Mouse (Mus musculus) heart, embryonic 11.5 days (tissue): ENCODE data around the gene Aptx. TPM values are rescaled to one million over a fixed set of nuclear protein-coding genes. Genes with fewer than 3 reads are reported as not detected.

Experiments used
- ATAC-seq: fragments of 200-750 bp; cut with Nextera tagmentation; replicated peaks from 2 replicates; pipeline ENCODE4 v1.8.0; 2017; ENCODE audit warnings: moderate library complexity; ENCODE audit not compliant: insufficient number of reproducible peaks, low FRiP score, low TSS enrichment
- H3K27ac ChIP-seq: fragments of 300-500 bp; sonication (generic); 2 replicates; pipeline ENCODE4 v1.5.1; 2014; ENCODE audit warnings: mild to moderate bottlenecking, low read depth, low read length
- H3K27me3 ChIP-seq: fragments of 300-500 bp; sonication (generic); 2 replicates; pipeline ENCODE4 v1.6.1; 2014; ENCODE audit warnings: mild to moderate bottlenecking, low read length, mixed read lengths; ENCODE audit not compliant: control insufficient read depth, insufficient read depth
- H3K36me3 ChIP-seq: fragments of 300-500 bp; sonication (generic); 2 replicates; pipeline ENCODE4 v1.6.1; 2014; ENCODE audit warnings: mild to moderate bottlenecking, low read length, moderate library complexity, mixed read lengths; ENCODE audit not compliant: control insufficient read depth, insufficient read depth
- H3K4me1 ChIP-seq: fragments of 300-500 bp; sonication (generic); 2 replicates; pipeline ENCODE4 v1.6.1; 2014; ENCODE audit warnings: low read length; ENCODE audit not compliant: control insufficient read depth, insufficient read depth
- H3K4me2 ChIP-seq: fragments of 300-500 bp; sonication (generic); 2 replicates; pipeline ENCODE4 v1.6.1; 2014; ENCODE audit warnings: mild to moderate bottlenecking, moderate library complexity
- H3K4me3 ChIP-seq: fragments of 300-500 bp; sonication (generic); 2 replicates; pipeline ENCODE4 v1.5.1; 2014; ENCODE audit warnings: low read depth, low read length
- H3K9ac ChIP-seq: fragments of 300-500 bp; sonication (generic); 2 replicates; pipeline ENCODE4 v1.6.1; 2014; ENCODE audit warnings: mild to moderate bottlenecking, low read depth, low read length, moderate library complexity
- H3K9me3 ChIP-seq: fragments of 300-500 bp; sonication (generic); replicated peaks from 2 replicates; pipeline ENCODE4 v1.6.1; 2016; ENCODE audit warnings: low read length; ENCODE audit not compliant: control insufficient read depth
- WGBS: fragments of 180-500 bp; shearing (Covaris S2); extraction: QIAGEN DNeasy Blood & Tissue Kit; methylation state at CpG from one replicate; pipeline ENCODE4 v1.1.7; 2014; ENCODE audit not compliant: insufficient replicate concordance; 5-methylcytosine and 5-hydroxymethylcytosine counted together
- polyA plus RNA-seq: library from polyadenylated mRNA; unstranded; fragments of >200 nt; fragmentation: Nextera tagmentation; extraction: Ambion mirVana; gene quantifications from 2 replicates; pipeline ENCODE4 v1.2.1, GENCODE M21; 2014

The Aptx gene
- polyA plus RNA-seq, 1 experiment from 2014 or later = 28.0 TPM

DNA sequence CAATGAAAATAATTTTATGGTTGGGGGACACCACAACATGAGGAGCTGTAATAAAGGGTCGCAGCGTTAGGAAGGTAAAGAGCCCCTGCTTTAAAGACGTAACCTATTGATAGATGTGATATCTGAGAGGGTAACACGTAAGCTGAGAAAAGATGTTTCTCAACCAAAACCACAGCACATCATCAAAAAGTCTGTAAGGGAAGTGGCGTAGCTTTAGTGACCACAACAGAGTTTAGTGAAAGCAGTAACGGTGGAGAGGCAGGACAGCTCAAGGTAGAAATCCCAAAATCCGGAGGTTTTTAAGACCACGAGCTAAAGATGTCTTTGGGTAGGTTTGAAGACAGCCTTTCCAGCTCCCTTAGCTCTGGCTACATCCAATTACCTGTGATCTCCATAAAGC lies 17.9 kb upstream of the Aptx start:
- H3K4me3 ChIP-seq = no peak overlapping the region
- peaks cover 6% of the 10 kb centered on the region for H3K36me3 ChIP-seq
- H3K27me3 ChIP-seq = no peaks in the 10 kb centered on the region
- peaks cover 15% of the 10 kb centered on the region for H3K4me1 ChIP-seq
- H3K9ac ChIP-seq = no peak overlapping the region
- H3K4me2 ChIP-seq = no peak overlapping the region; the same call in 1 of the 2 replicates
- ATAC-seq = no peak
- no peak overlapping the region for H3K27ac ChIP-seq
- 92% methylated on average over 8 of the region's 8 CpGs for WGBS
- no peaks in the 10 kb centered on the region for H3K9me3 ChIP-seq

DNA sequence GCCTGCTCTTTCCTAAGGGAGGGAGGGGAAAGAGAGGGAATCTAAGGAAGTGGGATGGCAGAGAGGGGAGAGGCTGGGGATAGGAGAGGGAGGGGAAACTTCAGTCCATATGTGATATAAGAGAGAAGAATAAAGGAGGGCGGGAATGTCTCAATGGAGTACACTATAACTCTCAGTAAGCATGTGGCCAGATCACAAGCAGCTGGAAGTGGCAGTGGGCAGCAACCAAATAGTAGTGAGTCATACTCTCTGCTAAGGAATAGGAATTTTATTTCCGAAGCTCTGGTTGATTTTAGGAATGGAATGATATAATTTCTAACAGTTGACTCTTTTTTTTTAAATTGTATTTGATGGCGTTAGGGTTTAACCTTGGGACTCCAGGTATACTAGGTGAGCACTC lies 14.1 kb upstream of the Aptx start:
- H3K9ac ChIP-seq = no peak overlapping the region
- no peaks in the 10 kb centered on the region for H3K36me3 ChIP-seq
- H3K9me3 ChIP-seq = no peaks in the 10 kb centered on the region
- H3K4me3 ChIP-seq = no peak overlapping the region
- 76% methylated on average over 3 of the region's 3 CpGs for WGBS
- H3K27me3 ChIP-seq = no peaks in the 10 kb centered on the region
- H3K4me1 ChIP-seq = peaks cover 4% of the 10 kb centered on the region
- no peak overlapping the region for H3K27ac ChIP-seq
- H3K4me2 ChIP-seq = no peak overlapping the region
- no peak for ATAC-seq

DNA sequence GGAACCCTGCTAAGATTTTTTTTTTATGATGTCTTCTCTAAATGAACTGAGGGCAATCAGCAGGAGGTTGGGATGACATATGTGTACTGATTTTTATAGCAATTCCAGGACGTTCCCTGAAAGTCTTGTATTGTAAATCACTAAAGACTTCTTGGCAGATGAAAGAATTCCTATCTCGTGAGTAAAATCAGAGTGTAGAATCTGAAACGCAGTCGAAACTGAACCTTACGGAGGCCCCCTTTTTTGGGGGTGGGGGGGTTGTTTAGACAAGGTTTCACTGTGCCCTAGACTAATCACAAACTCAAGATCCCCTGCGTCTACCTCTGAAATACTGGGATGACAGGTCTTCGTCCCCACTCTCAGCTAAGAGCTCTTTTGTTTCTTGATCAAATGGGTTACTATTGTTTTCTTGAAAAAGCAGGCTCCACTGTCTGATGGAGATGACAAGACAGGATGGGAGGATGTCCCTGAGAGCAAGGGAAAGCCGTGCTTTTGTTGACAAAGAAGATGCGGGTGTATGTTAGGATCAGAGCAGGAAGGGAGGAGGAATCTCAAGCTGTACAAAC lies 799 bp upstream of the Aptx start:
- Histone ChIP-seq H3K4me1 (peaks cover 12% of the 10 kb centered on the region), H3K9me3 (no peaks in the 10 kb centered on the region), H3K36me3 (no peaks in the 10 kb centered on the region), H3K4me2 (peak overlapping the region; percentile 63), H3K4me3 (peak overlapping the region; percentile 57), H3K27me3 (no peaks in the 10 kb centered on the region), H3K27ac (peak overlapping the region; percentile 90; the same call in 1 of the 2 replicates), H3K9ac (peak overlapping the region; percentile 68)
- 41% methylated on average over 9 of the region's 9 CpGs for WGBS
- ATAC-seq = no peak

GRCm38 (mm10) chr4:40701796-40702195 lies 1.2 kb downstream of the Aptx start:
- Histone ChIP-seq H3K4me3 (peak overlapping the region; percentile 57; the same call in 1 of the 2 replicates), H3K27ac (no peak overlapping the region), H3K9ac (no peak overlapping the region), H3K36me3 (no peaks in the 10 kb centered on the region), H3K4me1 (peaks cover 12% of the 10 kb centered on the region), H3K9me3 (no peaks in the 10 kb centered on the region), H3K27me3 (no peaks in the 10 kb centered on the region), H3K4me2 (peak overlapping the region; percentile 63)
- ATAC-seq = no peak
- WGBS = 82% methylated on average over 3 of the region's 3 CpGs

GRCm38 (mm10) chr4:40700216-40700615 lies 2.8 kb downstream of the Aptx start:
- Histone ChIP-seq H3K9ac (no peak overlapping the region), H3K27me3 (no peaks in the 10 kb centered on the region), H3K36me3 (no peaks in the 10 kb centered on the region), H3K9me3 (no peaks in the 10 kb centered on the region), H3K4me2 (no peak overlapping the region), H3K4me3 (no peak overlapping the region), H3K4me1 (peaks cover 12% of the 10 kb centered on the region), H3K27ac (no peak overlapping the region)
- ATAC-seq = no peak
- WGBS = 75% methylated on average over 8 of the region's 8 CpGs

DNA sequence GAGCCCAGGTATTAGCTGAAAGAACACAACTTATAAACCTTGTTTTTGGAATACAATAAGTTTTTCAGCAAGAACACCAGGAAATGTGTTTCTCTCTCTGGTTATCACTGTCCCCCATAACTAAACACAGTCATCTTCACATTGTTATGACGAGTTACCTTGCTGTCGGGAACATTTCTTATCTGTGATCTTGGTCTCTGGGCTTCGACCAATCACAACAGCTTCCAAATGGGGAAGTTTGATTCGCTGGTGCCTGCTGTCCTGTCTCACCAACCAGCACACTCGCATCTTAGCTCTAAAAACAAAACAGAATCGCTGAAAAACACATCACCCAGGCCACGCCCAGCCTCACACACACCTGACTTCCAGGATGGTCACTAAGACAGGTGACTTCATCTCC lies 5.9 kb downstream of the Aptx start:
- Histone ChIP-seq H3K4me3 (no peak overlapping the region), H3K9me3 (no peaks in the 10 kb centered on the region), H3K36me3 (peaks cover 4% of the 10 kb centered on the region; the same call in 1 of the 2 replicates), H3K4me1 (peaks cover 3% of the 10 kb centered on the region; the same call in 1 of the 2 replicates), H3K27ac (no peak overlapping the region), H3K27me3 (no peaks in the 10 kb centered on the region), H3K9ac (no peak overlapping the region), H3K4me2 (no peak overlapping the region)
- ATAC-seq = no peak
- WGBS = 74% methylated on average over 7 of the region's 7 CpGs

GRCm38 (mm10) chr4:40691100-40691499 lies 11.9 kb downstream of the Aptx start:
- WGBS = 84% methylated on average over 11 of the region's 11 CpGs
- Histone ChIP-seq H3K4me2 (no peak overlapping the region), H3K4me1 (no peaks in the 10 kb centered on the region), H3K4me3 (no peak overlapping the region), H3K36me3 (peaks cover 15% of the 10 kb centered on the region), H3K27me3 (no peaks in the 10 kb centered on the region), H3K27ac (no peak overlapping the region), H3K9ac (no peak overlapping the region), H3K9me3 (no peaks in the 10 kb centered on the region)
- no peak for ATAC-seq

GRCm38 (mm10) chr4:40683306-40683705 lies 19.7 kb downstream of the Aptx start:
- Histone ChIP-seq H3K4me3 (no peak overlapping the region), H3K9ac (no peak overlapping the region), H3K36me3 (peaks cover 8% of the 10 kb centered on the region), H3K27me3 (no peaks in the 10 kb centered on the region), H3K4me1 (no peaks in the 10 kb centered on the region), H3K4me2 (no peak overlapping the region), H3K9me3 (no peaks in the 10 kb centered on the region), H3K27ac (no peak overlapping the region)
- ATAC-seq = no peak
- WGBS = 84% methylated on average over 2 of the region's 2 CpGs

- H3K4me3 ChIP-seq = no peak overlapping the region
- WGBS = 84% methylated on average over 5 of the region's 5 CpGs
- no peaks in the 10 kb centered on the region for H3K27me3 ChIP-seq
- H3K36me3 ChIP-seq = peaks cover 8% of the 10 kb centered on the region
- no peaks in the 10 kb centered on the region for H3K4me1 ChIP-seq
- H3K9me3 ChIP-seq = no peaks in the 10 kb centered on the region
- no peak for ATAC-seq
- H3K27ac ChIP-seq = no peak overlapping the region
- H3K4me2 ChIP-seq = no peak overlapping the region
- no peak overlapping the region for H3K9ac ChIP-seq
These were observed 20.6 kb downstream of the Aptx start for GRCm38 (mm10) chr4:40682359-40682758.
